Mouse (Mus musculus): ENCODE measurements around the gene Cnn2.
A peak's percentile ranks its signal among the peaks of the same experiment; 100 is the strongest.

Cnn2 gene

GRCm38 (mm10) chr10:79989870-79990269 lies 1.5 kb downstream of the Cnn2 start:
- ATAC-seq (ENCODE audit: low TSS enrichment), result no peak

GRCm38 (mm10) chr10:79991099-79991498 lies 2.7 kb downstream of the Cnn2 start:
- no peak for ATAC-seq (ENCODE audit: low TSS enrichment)

- ATAC-seq (ENCODE audit: low TSS enrichment), result no peak
These were observed 3.2 kb downstream of the Cnn2 start for GRCm38 (mm10) chr10:79991548-79991947.

DNA sequence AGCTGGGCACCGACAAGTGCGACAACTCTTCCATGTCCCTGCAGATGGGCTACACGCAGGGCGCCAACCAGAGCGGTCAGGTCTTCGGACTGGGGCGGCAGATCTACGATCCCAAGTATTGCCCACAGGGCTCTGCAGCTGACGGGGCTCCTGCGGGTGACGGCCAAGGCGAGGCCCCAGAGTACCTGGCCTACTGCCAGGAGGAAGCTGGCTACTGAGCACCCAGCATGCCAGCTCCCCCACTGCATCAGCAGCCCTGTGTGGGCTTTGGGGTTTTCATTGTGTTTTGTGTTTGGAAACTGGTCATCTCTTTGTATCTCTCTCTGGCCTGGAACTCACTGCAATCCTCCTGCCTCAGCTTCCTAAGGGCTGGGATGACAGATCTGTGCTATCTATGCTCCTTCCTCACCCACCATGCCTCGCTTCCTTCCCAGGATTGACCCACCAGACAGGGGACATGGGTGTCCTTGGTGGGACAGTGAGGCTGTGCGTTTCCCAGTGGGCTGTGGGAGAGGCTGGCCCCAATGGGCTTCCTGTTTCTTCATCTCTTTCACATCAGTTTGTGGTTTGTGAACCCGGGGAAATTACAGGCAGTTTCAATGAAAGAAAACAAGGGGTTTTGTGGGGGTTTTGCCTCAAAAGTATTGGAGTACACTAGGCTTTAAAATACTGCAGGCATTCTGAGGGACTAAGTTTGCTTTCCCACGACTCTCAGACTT lies 6.2 kb downstream of the Cnn2 start:
- no peak for ATAC-seq (ENCODE audit: low TSS enrichment)

- no peak for ATAC-seq (ENCODE audit: low TSS enrichment)
These were observed 7.3 kb downstream of the Cnn2 start for GRCm38 (mm10) chr10:79995636-79996035.

- peak; percentile 93 for ATAC-seq (ENCODE audit: low TSS enrichment)
These were observed 8.1 kb downstream of the Cnn2 start, which contains the start of gene Abca7 for GRCm38 (mm10) chr10:79996272-79997033. Abca7 (plus strand) TSS chr10:79996494.

GRCm38 (mm10) chr10:79997034-79997760 lies 8.8 kb downstream of the Cnn2 start:
- peak; percentile 74 for ATAC-seq (ENCODE audit: low TSS enrichment)

DNA sequence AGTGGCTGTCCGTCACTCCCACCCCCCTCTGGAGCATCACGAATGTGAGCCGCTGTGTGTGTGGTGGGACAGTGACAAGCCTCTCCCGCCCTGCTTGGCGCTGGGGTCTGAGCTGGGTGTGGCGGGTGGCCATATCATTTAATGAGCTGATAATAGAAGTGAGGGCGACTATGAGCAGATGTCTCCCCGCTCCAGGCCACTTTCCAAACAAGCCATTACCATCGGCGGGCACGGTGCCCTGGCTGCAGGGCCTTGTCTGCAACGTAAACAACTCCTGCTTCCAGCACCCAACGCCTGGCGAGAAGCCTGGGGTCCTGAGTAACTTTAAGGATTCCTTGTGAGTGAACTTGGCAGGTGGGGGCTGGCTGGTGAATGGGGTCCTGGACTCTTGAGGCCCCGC lies 9.4 kb downstream of the Cnn2 start:
- ATAC-seq (ENCODE audit: low TSS enrichment), result no peak

- no peak for ATAC-seq (ENCODE audit: low TSS enrichment)
These were observed 13.6 kb downstream of the Cnn2 start for GRCm38 (mm10) chr10:80001945-80002344.

- no peak for ATAC-seq (ENCODE audit: low TSS enrichment)
These were observed 14.4 kb downstream of the Cnn2 start for GRCm38 (mm10) chr10:80002829-80003228.

- ATAC-seq (ENCODE audit: low TSS enrichment), result no peak
These were observed 15.2 kb downstream of the Cnn2 start for GRCm38 (mm10) chr10:80003374-80004232.

DNA sequence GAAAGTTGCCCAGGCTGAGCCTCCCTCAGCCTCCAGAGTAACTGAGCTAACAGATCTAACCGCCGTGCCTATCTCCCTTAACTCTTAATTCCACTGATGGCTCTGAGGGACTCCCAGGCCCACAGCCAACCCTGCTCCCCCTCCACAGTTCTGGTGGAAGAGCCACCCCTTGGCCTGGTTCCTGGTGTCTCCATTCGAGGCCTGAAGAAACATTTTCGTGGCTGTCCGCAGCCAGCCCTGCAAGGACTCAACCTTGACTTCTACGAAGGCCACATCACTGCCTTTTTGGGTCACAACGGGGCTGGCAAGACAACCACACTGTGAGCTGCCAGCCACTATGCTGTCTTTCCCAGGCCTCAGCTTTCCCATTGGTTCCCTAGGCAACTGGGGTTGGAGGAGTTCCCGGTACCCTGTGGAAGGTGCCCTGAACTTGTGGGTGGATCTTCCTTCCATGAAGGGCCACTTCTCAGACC lies 15.9 kb downstream of the Cnn2 start:
- ATAC-seq (ENCODE audit: low TSS enrichment), result no peak

DNA sequence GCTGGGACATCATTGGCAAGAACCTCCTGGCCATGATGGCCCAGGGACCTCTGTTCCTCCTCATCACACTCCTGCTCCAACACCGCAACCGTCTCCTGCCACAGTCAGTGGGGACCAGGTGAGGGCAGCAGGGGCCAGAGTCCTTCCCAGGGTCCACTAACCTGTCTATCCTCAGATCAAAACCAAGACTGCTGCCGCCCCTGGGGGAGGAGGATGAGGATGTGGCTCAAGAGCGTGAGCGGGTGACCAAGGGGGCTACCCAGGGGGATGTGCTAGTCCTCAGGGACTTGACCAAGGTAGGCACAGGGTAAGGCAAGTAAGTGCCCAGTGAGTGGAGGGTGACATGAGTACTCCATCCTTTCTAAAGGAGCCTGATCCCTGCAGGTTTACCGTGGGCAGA lies 23.4 kb downstream of the Cnn2 start:
- ATAC-seq (ENCODE audit: low TSS enrichment), result no peak

- ATAC-seq (ENCODE audit: low TSS enrichment), result no peak
These were observed 25.2 kb downstream of the Cnn2 start for GRCm38 (mm10) chr10:80013609-80014008.

- ATAC-seq (ENCODE audit: low TSS enrichment), result no peak
These were observed 26.3 kb downstream of the Cnn2 start for GRCm38 (mm10) chr10:80014484-80015290.

GRCm38 (mm10) chr10:80015583-80015982 lies 27.2 kb downstream of the Cnn2 start:
- ATAC-seq (ENCODE audit: low TSS enrichment), result no peak

DNA sequence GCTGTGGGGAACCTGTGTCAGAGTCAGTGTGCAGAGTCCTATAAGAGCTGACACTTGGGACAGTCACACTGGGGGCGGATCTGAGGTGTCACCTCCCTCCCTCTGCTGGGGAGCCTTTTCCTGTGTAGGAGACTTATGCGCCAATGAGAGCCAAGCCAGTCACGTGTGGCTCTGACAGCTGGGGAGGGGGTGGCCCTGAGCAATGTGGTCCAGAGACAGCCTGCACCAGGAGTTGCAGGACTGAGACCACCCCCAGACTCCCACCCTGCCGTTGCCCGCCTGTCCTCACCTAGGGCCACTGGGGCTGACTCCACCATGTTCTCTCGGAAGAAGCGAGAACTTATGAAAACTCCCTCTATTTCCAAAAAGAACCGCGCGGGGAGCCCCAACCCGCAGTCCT lies 28.1 kb downstream of the Cnn2 start, which contains the start of gene Arhgap45:
Gene Arhgap45, plus strand, starts transcription at position 143 of the 400 bp plus-strand sequence.
- ATAC-seq (ENCODE audit: low TSS enrichment), result no peak

GRCm38 (mm10) chr10:80016931-80017330 lies 28.5 kb downstream of the Cnn2 start:
- no peak for ATAC-seq (ENCODE audit: low TSS enrichment)

GRCm38 (mm10) chr10:80017361-80017760 lies 29.0 kb downstream of the Cnn2 start:
- no peak for ATAC-seq (ENCODE audit: low TSS enrichment)

DNA sequence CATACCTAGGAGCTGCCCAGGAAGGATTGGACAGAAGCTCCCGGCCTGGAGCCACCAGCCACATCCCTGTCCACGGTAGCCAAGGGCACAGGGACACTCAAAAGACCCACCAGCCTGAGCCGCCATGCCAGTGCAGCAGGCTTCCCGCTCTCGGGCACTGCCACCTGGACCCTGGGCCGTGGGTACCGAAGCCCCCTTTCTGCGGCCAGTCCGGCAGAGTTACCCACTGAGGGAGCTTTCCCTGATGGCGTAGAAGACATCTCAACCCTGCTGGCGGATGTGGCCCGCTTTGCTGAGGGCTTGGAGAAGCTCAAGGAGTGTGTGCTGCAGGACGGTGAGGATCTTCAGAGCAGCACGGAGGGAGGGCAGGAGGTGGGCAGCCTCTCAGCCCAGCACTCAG lies 29.4 kb downstream of the Cnn2 start:
- no peak for ATAC-seq (ENCODE audit: low TSS enrichment)
